Mouse (Mus musculus) forebrain, postnatal 0 days (tissue): ENCODE data around the gene Rnf183. TPM values are rescaled to one million over a fixed set of nuclear protein-coding genes. Genes with fewer than 3 reads are reported as not detected.

Source experiments
- ATAC-seq: fragments of 200-750 bp; cut with Nextera tagmentation; 2 replicates; pipeline ENCODE4 v1.8.0; 2017; ENCODE audit warnings: mild to moderate bottlenecking, moderate library complexity
- DNase-seq: peaks from one replicate; pipeline ENCODE4 v3.0.0-alpha.2; 2015
- H3K27ac ChIP-seq: fragments of 300-500 bp; sonication (generic); 2 replicates; pipeline ENCODE4 v1.5.1; 2014; ENCODE audit warnings: low read depth, mild to moderate bottlenecking, antibody characterized with exemption, low read length, moderate library complexity, mixed read lengths
- H3K27me3 ChIP-seq: fragments of 300-500 bp; sonication (generic); 2 replicates; pipeline ENCODE4 v1.6.1; 2014; ENCODE audit warnings: mild to moderate bottlenecking, low read length, mixed read lengths; ENCODE audit not compliant: insufficient read depth
- H3K36me3 ChIP-seq: fragments of 300-500 bp; sonication (generic); 2 replicates; pipeline ENCODE4 v1.6.1; 2014; ENCODE audit warnings: mild to moderate bottlenecking, moderate library complexity; ENCODE audit not compliant: insufficient read depth
- H3K4me1 ChIP-seq: fragments of 300-500 bp; sonication (generic); 2 replicates; pipeline ENCODE4 v1.6.1; 2014; ENCODE audit warnings: antibody characterized with exemption; ENCODE audit not compliant: insufficient read depth
- H3K4me2 ChIP-seq: fragments of 300-500 bp; sonication (generic); 2 replicates; pipeline ENCODE4 v1.6.1; 2014; ENCODE audit warnings: low read depth, mild to moderate bottlenecking, moderate library complexity
- H3K4me3 ChIP-seq: fragments of 300-500 bp; sonication (generic); 2 replicates; pipeline ENCODE4 v1.5.1; 2014; ENCODE audit warnings: low read depth, low read length, mixed read lengths
- H3K9ac ChIP-seq: fragments of 300-500 bp; sonication (generic); 2 replicates; pipeline ENCODE4 v1.6.1; 2014; ENCODE audit warnings: mild to moderate bottlenecking
- H3K9me3 ChIP-seq: fragments of 300-500 bp; sonication (generic); 2 replicates; pipeline ENCODE4 v1.6.1; 2016; ENCODE audit warnings: low read length
- CTCF ChIP-seq: sonication (generic); IDR thresholded peaks from 2 replicates; pipeline ENCODE4 v1.5.1; 2016; ENCODE audit warnings: antibody characterized with exemption, control low read depth, low read depth
- WGBS: fragments of 180-500 bp; shearing (Covaris S2); extraction: QIAGEN DNeasy Blood & Tissue Kit; methylation state at CpG from one replicate; pipeline ENCODE4 v1.1.7; 2014; 5-methylcytosine and 5-hydroxymethylcytosine counted together
- polyA plus RNA-seq: library from polyadenylated mRNA; unstranded; fragments of >200 nt; fragmentation: Nextera tagmentation; extraction: Ambion mirVana; gene quantifications from 2 replicates; pipeline ENCODE4 v1.2.1, GENCODE M21; 2015
- total RNA-seq: library from RNA; depleted of rRNA; stranded (reverse); fragments of >200 nt; gene quantifications from 2 replicates; pipeline ENCODE4 v1.2.3, GENCODE M21; 2014

The Rnf183 gene
- total and polyA plus RNA-seq, 2 experiments from 2014 or later, result 0.31 to 1.3 TPM

- Histone ChIP-seq H3K27ac (no peak overlapping the region), H3K9me3 (no peaks in the 10 kb centered on the region), H3K4me1 (peaks cover 8% of the 10 kb centered on the region; the same call in 1 of the 2 replicates), H3K36me3 (peaks cover 47% of the 10 kb centered on the region), H3K27me3 (no peaks in the 10 kb centered on the region), H3K4me2 (no peak overlapping the region), H3K9ac (no peak overlapping the region), H3K4me3 (no peak overlapping the region)
- no peak for DNase-seq
- 91% methylated on average over 10 of the region's 10 CpGs for WGBS
- no peak for TF ChIP-seq CTCF
- no peak for ATAC-seq
These were observed 23.4 kb downstream of the Rnf183 start for GRCm38 (mm10) chr4:62411606-62412005.

- Histone ChIP-seq H3K36me3 (peaks cover 34% of the 10 kb centered on the region), H3K4me1 (peaks cover 8% of the 10 kb centered on the region; the same call in 1 of the 2 replicates), H3K9ac (0 out of 2 replicates have a peak overlapping the region, but pooled peaks have one; percentile 10), H3K4me3 (no peak overlapping the region), H3K9me3 (no peaks in the 10 kb centered on the region), H3K4me2 (no peak overlapping the region), H3K27ac (no peak overlapping the region), H3K27me3 (no peaks in the 10 kb centered on the region)
- ATAC-seq, result no peak
- DNase-seq, result no peak
- 90% methylated on average over 2 of the region's 2 CpGs for WGBS
- TF ChIP-seq CTCF, result no peak
These were observed 24.7 kb downstream of the Rnf183 start for GRCm38 (mm10) chr4:62410325-62410724.

- DNase-seq (no peak), ATAC-seq (no peak)
- peak overlapping the region; percentile 75 for H3K9ac ChIP-seq
- H3K4me3 ChIP-seq, result peak overlapping the region; percentile 61
- no peak overlapping the region for H3K27ac ChIP-seq
- TF ChIP-seq CTCF, result no peak
- 34% methylated on average over 6 of the region's 6 CpGs for WGBS
- peaks cover 8% of the 10 kb centered on the region; the same call in 1 of the 2 replicates for H3K4me1 ChIP-seq
- peak overlapping the region; percentile 68 for H3K4me2 ChIP-seq
- H3K9me3 ChIP-seq, result no peaks in the 10 kb centered on the region
- H3K36me3 ChIP-seq, result peaks cover 27% of the 10 kb centered on the region
- no peaks in the 10 kb centered on the region for H3K27me3 ChIP-seq
These were observed 25.4 kb downstream of the Rnf183 start for GRCm38 (mm10) chr4:62409615-62410014.

- H3K36me3 ChIP-seq, result peaks cover 22% of the 10 kb centered on the region
- ATAC-seq (peak; percentile 100), DNase-seq (peak; percentile 99)
- peaks cover 8% of the 10 kb centered on the region; the same call in 1 of the 2 replicates for H3K4me1 ChIP-seq
- H3K4me2 ChIP-seq, result peak within 1 kb of the TSS; percentile 68
- TF ChIP-seq CTCF, result no peak
- peak within 1 kb of the TSS; percentile 61 for H3K4me3 ChIP-seq
- no peaks in the 10 kb centered on the region for H3K9me3 ChIP-seq
- H3K9ac ChIP-seq, result peak within 1 kb of the TSS; percentile 75
- H3K27me3 ChIP-seq, result no peaks in the 10 kb centered on the region
- under 1% methylated on average over 39 of the region's 39 CpGs for whole genome bisulfite sequencing
- H3K27ac ChIP-seq, result peak within 1 kb of the TSS; percentile 79
These were observed 26.3 kb downstream of the Rnf183 start, which contains the start of the genes Cdc26 and Prpf4 for GRCm38 (mm10) chr4:62408601-62409282. Gene Cdc26 (minus strand): TSS chr4:62408642. Gene Prpf4 (plus strand): TSS chr4:62408797.

- H3K4me2 ChIP-seq, result peak overlapping the region; percentile 47
- peak; percentile 67 for TF ChIP-seq CTCF
These were observed 27.1 kb downstream of the Rnf183 start for GRCm38 (mm10) chr4:62407730-62408582.

GRCm38 (mm10) chr4:62406133-62406532 lies 28.9 kb downstream of the Rnf183 start:
- TF ChIP-seq CTCF, result no peak
- Histone ChIP-seq H3K27me3 (no peaks in the 10 kb centered on the region), H3K36me3 (peaks cover 15% of the 10 kb centered on the region), H3K4me2 (no peak overlapping the region), H3K4me3 (no peak overlapping the region), H3K27ac (no peak overlapping the region), H3K9ac (no peak overlapping the region), H3K9me3 (no peaks in the 10 kb centered on the region), H3K4me1 (peaks cover 8% of the 10 kb centered on the region; the same call in 1 of the 2 replicates)
- ATAC-seq, result no peak
- no peak for DNase-seq
- WGBS, result 85% methylated on average over 4 of the region's 4 CpGs

More at GRCm38 (mm10) chr4:62407730-62408582, 27.1 kb downstream of the Rnf183 start:
- ATAC-seq, result peak; percentile 34
- H3K27ac ChIP-seq, result peak overlapping the region; percentile 76
- H3K9ac ChIP-seq, result peak overlapping the region; percentile 63
- peaks cover 8% of the 10 kb centered on the region; the same call in 1 of the 2 replicates for H3K4me1 ChIP-seq
- no peaks in the 10 kb centered on the region for H3K27me3 ChIP-seq
- H3K36me3 ChIP-seq, result peaks cover 16% of the 10 kb centered on the region
- H3K4me3 ChIP-seq, result peak overlapping the region; percentile 61
- DNase-seq, result peak; percentile 77
- no peaks in the 10 kb centered on the region for H3K9me3 ChIP-seq
- WGBS, result under 1% methylated on average over 35 of the region's 35 CpGs
